Mouse (Mus musculus) G1E (cell line): Measurements from ENCODE around the gene Tedc2. TPM values are rescaled to one million over a fixed set of nuclear protein-coding genes. Genes with fewer than 3 reads are reported as not detected.

Experiments used
- ATAC-seq: 2 replicates; pipeline ENCODE4 v1.8.0; 2016; ENCODE audit warnings: mild to moderate bottlenecking; ENCODE audit not compliant: insufficient number of reproducible peaks, poor library complexity, low FRiP score, severe bottlenecking; ENCODE audit errors: extremely low read depth
- DNase-seq: peaks from one replicate; pipeline ENCODE4 v3.0.0; 2012; ENCODE audit warnings: low spot score
- H3K27me3 ChIP-seq: 2 replicates; pipeline ENCODE4 v1.6.1; 2012; ENCODE audit warnings: mild to moderate bottlenecking, low read length, inconsistent platforms; ENCODE audit not compliant: insufficient read depth
- H3K36me3 ChIP-seq: replicated peaks from 2 replicates; pipeline ENCODE3; 2012; ENCODE audit warnings: mild to moderate bottlenecking, inconsistent platforms
- H3K4me1 ChIP-seq: 2 replicates; pipeline ENCODE4 v1.6.1; 2012; ENCODE audit warnings: low read depth, low read length, inconsistent platforms, mixed read lengths; ENCODE audit not compliant: insufficient read depth
- H3K4me3 ChIP-seq: 2 replicates; pipeline ENCODE4 v1.5.1; 2012; ENCODE audit warnings: low read depth, mild to moderate bottlenecking, inconsistent platforms, low read length, moderate library complexity, mixed read lengths
- H3K9me3 ChIP-seq: replicated peaks from 2 replicates; pipeline ENCODE4 v1.6.1; 2012; ENCODE audit warnings: inconsistent platforms
- CTCF ChIP-seq: IDR thresholded peaks from 2 replicates; pipeline ENCODE4 v1.5.1; 2012; ENCODE audit warnings: low read depth, low read length, inconsistent platforms, mixed read lengths
- GATA1 ChIP-seq: IDR thresholded peaks from 2 replicates; pipeline ENCODE4 v1.6.1; 2012; ENCODE audit warnings: borderline replicate concordance, low read length, inconsistent platforms, mixed read lengths
- GATA2 ChIP-seq: IDR thresholded peaks from 2 replicates; pipeline ENCODE4 v1.6.1; 2012; ENCODE audit warnings: low read depth, low read length, inconsistent platforms, borderline replicate concordance
- POLR2AphosphoS5 ChIP-seq: IDR thresholded peaks from 2 replicates; pipeline ENCODE4 v1.6.1; 2012; ENCODE audit warnings: low read depth, low read length, inconsistent platforms; ENCODE audit not compliant: insufficient replicate concordance
- TAL1 ChIP-seq: conservative IDR thresholded peaks from 2 replicates; pipeline ENCODE4 v1.6.1; 2012; ENCODE audit warnings: low read depth, low read length, inconsistent platforms, mixed read lengths
- polyA plus RNA-seq: library from polyadenylated mRNA; stranded (reverse); fragments of >175 nt; gene quantifications from 2 replicates; pipeline ENCODE4 v1.2.3, GENCODE M21; 2012
- total RNA-seq, 2 experiments: library from RNA; stranded (forward) in 1 of 2; stranded (reverse) in 1 of 2; fragments of 200-1000 nt in 1 of 2; fragments of >200 nt in 1 of 2; fragmentation: Nextera tagmentation in 1 of 2; gene quantifications; 2 replicates each; pipeline ENCODE4 v1.2.3; 2014 to 2017

The Tedc2 gene
- total and polyA plus RNA-seq, 3 experiments, result 38.3 to 55.1 (median 41.7) TPM

- Histone ChIP-seq H3K4me1 (peaks cover 94% of the 10 kb centered on the region), H3K4me3 (peak overlapping the region; percentile 97), H3K27me3 (no peaks in the 10 kb centered on the region), H3K9me3 (no peaks in the 10 kb centered on the region), H3K36me3 (peaks cover 38% of the 10 kb centered on the region)
- TF ChIP-seq GATA1 (no peak), POLR2AphosphoS5 (peak; percentile 72)
- no peak for ATAC-seq
- no peak for DNase-seq
Measured at GRCm38 (mm10) chr17:24205908-24206361, 14.7 kb downstream of the Tedc2 start.

- Histone ChIP-seq H3K27me3 (no peaks in the 10 kb centered on the region), H3K4me3 (peak within 1 kb of the TSS; percentile 97), H3K4me1 (peaks cover 94% of the 10 kb centered on the region), H3K9me3 (no peaks in the 10 kb centered on the region), H3K36me3 (peaks cover 44% of the 10 kb centered on the region)
- DNase-seq (peak; percentile 77), ATAC-seq (0 out of 2 replicates have a peak, but pooled peaks have one; percentile 2)
- TF ChIP-seq CTCF (no peak), TAL1 (no peak), GATA2 (no peak), GATA1 (no peak), POLR2AphosphoS5 (no peak)
Measured at GRCm38 (mm10) chr17:24205284-24205888, 15.3 kb downstream of the Tedc2 start, which contains the start of gene Tbc1d24. Gene Tbc1d24, minus strand, starts transcription at chr17:24205562.

GRCm38 (mm10) chr17:24204846-24205245, 15.8 kb downstream of the Tedc2 start:
- Histone ChIP-seq H3K36me3 (peaks cover 49% of the 10 kb centered on the region), H3K27me3 (no peaks in the 10 kb centered on the region), H3K9me3 (no peaks in the 10 kb centered on the region), H3K4me3 (peak overlapping the region; percentile 97), H3K4me1 (peaks cover 94% of the 10 kb centered on the region)
- no peak for TF ChIP-seq GATA2
- no peak for TF ChIP-seq CTCF
- TF ChIP-seq TAL1, result no peak
- TF ChIP-seq POLR2AphosphoS5, result no peak
- no peak for TF ChIP-seq GATA1
- no peak for DNase-seq
- no peak for ATAC-seq

GRCm38 (mm10) chr17:24203611-24204534, 16.8 kb downstream of the Tedc2 start:
- no peaks in the 10 kb centered on the region for H3K9me3 ChIP-seq
- DNase-seq (no peak), ATAC-seq (no peak)
- TF ChIP-seq CTCF, result no peak
- peaks cover 59% of the 10 kb centered on the region for H3K36me3 ChIP-seq
- H3K4me1 ChIP-seq, result peaks cover 94% of the 10 kb centered on the region
- no peaks in the 10 kb centered on the region for H3K27me3 ChIP-seq
- H3K4me3 ChIP-seq, result peak overlapping the region; percentile 97

GRCm38 (mm10) chr17:24203068-24203467, 17.6 kb downstream of the Tedc2 start:
- TF ChIP-seq CTCF, result no peak
- no peak for TF ChIP-seq GATA1
- TF ChIP-seq TAL1, result peak; percentile 83
- no peak for TF ChIP-seq GATA2
- ATAC-seq, result peak; percentile 65
- Histone ChIP-seq H3K4me1 (peaks cover 94% of the 10 kb centered on the region), H3K9me3 (no peaks in the 10 kb centered on the region), H3K36me3 (peaks cover 64% of the 10 kb centered on the region), H3K4me3 (peak overlapping the region; percentile 67), H3K27me3 (no peaks in the 10 kb centered on the region)
- peak; percentile 81 for DNase-seq

- TF ChIP-seq TAL1 (no peak), CTCF (no peak), GATA1 (no peak), POLR2AphosphoS5 (no peak), GATA2 (no peak)
- ATAC-seq (no peak), DNase-seq (no peak)
- Histone ChIP-seq H3K4me1 (peaks cover 94% of the 10 kb centered on the region), H3K27me3 (no peaks in the 10 kb centered on the region), H3K4me3 (peak overlapping the region; percentile 67; the same call in 1 of the 2 replicates), H3K36me3 (peaks cover 73% of the 10 kb centered on the region), H3K9me3 (no peaks in the 10 kb centered on the region)
Measured at GRCm38 (mm10) chr17:24201092-24201491, 19.6 kb downstream of the Tedc2 start.
